Mouse (Mus musculus): Measurements from ENCODE around the gene Lexm. TPM values are rescaled to one million over a fixed set of nuclear protein-coding genes. Genes with fewer than 3 reads are reported as not detected.

The Lexm gene
- polyA plus RNA-seq, 1 experiment from 2014 or later: not detected

GRCm38 (mm10) chr4:106644218-106644610 is 27.2 kb upstream of the Lexm start:
- no peaks in the 10 kb centered on the region for H3K36me3 ChIP-seq
- H3K9me3 ChIP-seq: no peaks in the 10 kb centered on the region
- peaks cover 21% of the 10 kb centered on the region for H3K4me1 ChIP-seq
- no peak overlapping the region for H3K9ac ChIP-seq
- peaks cover 21% of the 10 kb centered on the region; the same call in 1 of the 2 replicates for H3K27me3 ChIP-seq
- H3K4me2 ChIP-seq: no peak overlapping the region
- 0 out of 2 replicates have a peak overlapping the region, but pooled peaks have one; percentile 35 for H3K27ac ChIP-seq
- no peak overlapping the region for H3K4me3 ChIP-seq
- ATAC-seq (ENCODE audit: insufficient number of reproducible peaks, insufficient read depth, low FRiP score, low TSS enrichment, low read depth): no peak
- WGBS: 65% methylated on average over 6 of the region's 6 CpGs

GRCm38 (mm10) chr4:106643483-106644217 is 26.6 kb upstream of the Lexm start:
- ATAC-seq (ENCODE audit: insufficient number of reproducible peaks, insufficient read depth, low FRiP score, low TSS enrichment, low read depth): no peak
- WGBS: 34% methylated on average over 8 of the region's 8 CpGs
- Histone ChIP-seq H3K36me3 (no peaks in the 10 kb centered on the region), H3K9me3 (no peaks in the 10 kb centered on the region), H3K9ac (no peak overlapping the region), H3K27ac (peak overlapping the region; percentile 35; the same call in 1 of the 2 replicates), H3K4me1 (peaks cover 21% of the 10 kb centered on the region), H3K27me3 (peaks cover 19% of the 10 kb centered on the region; the same call in 1 of the 2 replicates), H3K4me2 (0 out of 2 replicates have a peak overlapping the region, but pooled peaks have one; percentile 9), H3K4me3 (no peak overlapping the region)

DNA sequence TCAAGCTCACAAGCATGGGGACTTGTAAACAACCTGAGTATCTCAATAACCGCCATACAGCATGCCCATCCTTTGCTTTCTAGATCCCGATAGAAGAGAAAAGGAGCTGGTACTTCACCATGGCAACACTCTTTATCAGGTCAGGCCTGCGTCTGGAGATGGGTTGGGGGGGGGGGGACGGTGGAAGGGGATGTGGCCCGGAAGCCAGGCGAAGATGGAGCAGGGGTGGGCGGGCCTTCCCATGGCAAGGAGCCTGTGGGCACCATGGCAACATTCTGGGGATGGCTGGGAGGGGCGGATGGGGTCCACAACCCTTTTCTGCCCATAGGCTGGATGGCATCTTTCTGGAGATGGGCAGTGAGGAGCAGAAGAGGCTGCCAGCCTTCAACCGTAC is 17.0 kb upstream of the Lexm start:
- Histone ChIP-seq H3K9ac (no peak overlapping the region), H3K4me2 (peak overlapping the region; percentile 22; the same call in 1 of the 2 replicates), H3K9me3 (no peaks in the 10 kb centered on the region), H3K4me3 (no peak overlapping the region), H3K36me3 (no peaks in the 10 kb centered on the region), H3K27ac (peak overlapping the region; percentile 90), H3K27me3 (peaks cover 11% of the 10 kb centered on the region), H3K4me1 (peaks cover 43% of the 10 kb centered on the region)
- 45% methylated on average over 9 of the region's 9 CpGs for WGBS
- ATAC-seq (ENCODE audit: insufficient number of reproducible peaks, insufficient read depth, low FRiP score, low TSS enrichment, low read depth): no peak

GRCm38 (mm10) chr4:106633281-106634085 is 16.4 kb upstream of the Lexm start:
- H3K36me3 ChIP-seq: no peaks in the 10 kb centered on the region
- peaks cover 43% of the 10 kb centered on the region for H3K4me1 ChIP-seq
- H3K27me3 ChIP-seq: peaks cover 10% of the 10 kb centered on the region
- peak overlapping the region; percentile 90 for H3K27ac ChIP-seq
- H3K4me3 ChIP-seq: no peak overlapping the region
- H3K4me2 ChIP-seq: peak overlapping the region; percentile 22
- H3K9me3 ChIP-seq: no peaks in the 10 kb centered on the region
- H3K9ac ChIP-seq: peak overlapping the region; percentile 32; the same call in 1 of the 2 replicates
- no peak for ATAC-seq (ENCODE audit: insufficient number of reproducible peaks, insufficient read depth, low FRiP score, low TSS enrichment, low read depth)
- 24% methylated on average over 8 of the region's 8 CpGs for WGBS

DNA sequence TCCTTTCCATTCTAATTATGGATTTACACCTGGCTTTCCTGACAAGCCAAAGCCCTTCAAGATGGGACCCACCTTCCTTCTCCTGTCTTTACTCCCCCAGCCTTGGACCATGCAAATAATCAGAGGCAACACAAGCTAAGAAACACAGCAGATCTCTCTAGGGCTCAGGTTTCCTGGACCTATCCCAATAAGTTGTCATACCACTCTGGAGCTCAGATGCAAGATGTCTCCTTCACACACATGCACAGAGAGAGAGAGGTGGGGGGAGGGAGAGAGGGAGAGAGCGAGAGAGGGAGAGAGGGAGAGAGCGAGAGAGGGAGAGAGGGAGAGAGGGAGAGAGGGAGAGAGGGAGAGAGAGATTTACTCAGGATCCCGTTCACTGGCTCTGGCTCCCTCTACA is 15.3 kb upstream of the Lexm start:
- Histone ChIP-seq H3K36me3 (no peaks in the 10 kb centered on the region), H3K9ac (no peak overlapping the region), H3K4me3 (no peak overlapping the region), H3K27me3 (peaks cover 10% of the 10 kb centered on the region), H3K4me1 (peaks cover 43% of the 10 kb centered on the region), H3K27ac (peak overlapping the region; percentile 90), H3K9me3 (no peaks in the 10 kb centered on the region), H3K4me2 (no peak overlapping the region)
- 22% methylated on average over 2 of the region's 3 CpGs for WGBS
- no peak for ATAC-seq (ENCODE audit: insufficient number of reproducible peaks, insufficient read depth, low FRiP score, low TSS enrichment, low read depth)

DNA sequence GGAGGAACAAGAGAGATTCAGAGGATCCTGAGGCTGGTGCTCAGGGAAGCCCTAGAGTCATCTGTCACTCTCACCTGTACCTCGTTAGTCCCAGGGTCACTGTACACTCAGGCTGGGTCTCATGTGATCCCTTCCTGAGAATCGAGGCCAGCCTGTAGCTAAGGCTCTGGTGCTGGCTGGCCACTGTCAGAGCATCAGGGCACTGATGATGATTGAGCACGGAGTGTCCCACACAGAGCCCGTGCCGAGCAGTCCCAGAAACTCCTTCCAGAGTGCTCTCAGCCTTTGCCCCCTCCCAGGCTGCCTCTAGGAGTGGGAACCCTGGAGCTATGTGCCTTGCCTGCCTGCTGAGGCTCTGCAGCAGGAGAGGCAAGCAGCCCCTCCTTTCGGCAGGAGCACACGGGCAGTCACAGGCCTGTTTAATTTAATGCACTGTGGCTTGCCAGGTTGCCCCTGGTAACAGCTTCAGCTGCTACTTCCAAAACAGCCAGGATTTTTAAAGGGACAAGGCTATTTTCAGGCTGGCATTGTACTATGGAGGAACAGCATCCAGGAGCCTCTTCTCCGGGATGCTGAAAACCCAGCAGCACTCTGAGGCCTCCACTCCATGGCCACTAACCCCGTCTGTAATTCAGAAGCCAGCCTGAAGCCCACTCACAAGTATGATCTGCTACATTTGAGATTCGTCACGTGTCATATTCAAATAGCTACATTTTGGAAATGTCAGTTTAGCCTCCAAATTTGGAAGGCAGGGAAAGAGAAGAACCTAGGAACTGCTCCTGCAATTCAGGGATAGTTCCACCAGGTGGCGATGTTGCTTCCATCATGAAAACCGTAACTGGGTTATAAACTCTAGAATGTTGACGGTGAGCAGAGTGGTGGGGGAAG is 13.5 kb upstream of the Lexm start:
- Histone ChIP-seq H3K9me3 (no peaks in the 10 kb centered on the region), H3K4me3 (no peak overlapping the region; the same call in 1 of the 2 replicates), H3K36me3 (no peaks in the 10 kb centered on the region), H3K27ac (peak overlapping the region; percentile 72), H3K9ac (peak overlapping the region; percentile 55; the same call in 1 of the 2 replicates), H3K4me1 (peaks cover 43% of the 10 kb centered on the region), H3K4me2 (peak overlapping the region; percentile 37), H3K27me3 (peaks cover 7% of the 10 kb centered on the region)
- WGBS: 18% methylated on average over 14 of the region's 14 CpGs
- peak; percentile 70 for ATAC-seq (ENCODE audit: insufficient number of reproducible peaks, insufficient read depth, low FRiP score, low TSS enrichment, low read depth)

GRCm38 (mm10) chr4:106629374-106629773 is 12.3 kb upstream of the Lexm start:
- H3K4me1 ChIP-seq: peaks cover 43% of the 10 kb centered on the region
- H3K27me3 ChIP-seq: peaks cover 19% of the 10 kb centered on the region
- no peaks in the 10 kb centered on the region for H3K36me3 ChIP-seq
- no peak overlapping the region for H3K9ac ChIP-seq
- H3K4me3 ChIP-seq: no peak overlapping the region
- no peaks in the 10 kb centered on the region for H3K9me3 ChIP-seq
- H3K27ac ChIP-seq: no peak overlapping the region
- no peak overlapping the region for H3K4me2 ChIP-seq
- WGBS: 72% methylated on average over 5 of the region's 5 CpGs
- ATAC-seq (ENCODE audit: insufficient number of reproducible peaks, insufficient read depth, low FRiP score, low TSS enrichment, low read depth): no peak

- ATAC-seq (ENCODE audit: insufficient number of reproducible peaks, insufficient read depth, low FRiP score, low TSS enrichment, low read depth): no peak
- 47% methylated on average over 9 of the region's 9 CpGs for WGBS
- Histone ChIP-seq H3K9me3 (no peaks in the 10 kb centered on the region), H3K27me3 (peaks cover 25% of the 10 kb centered on the region), H3K27ac (no peak overlapping the region), H3K4me1 (peaks cover 38% of the 10 kb centered on the region), H3K36me3 (no peaks in the 10 kb centered on the region), H3K4me2 (no peak overlapping the region), H3K4me3 (no peak overlapping the region), H3K9ac (no peak overlapping the region)
Observed at GRCm38 (mm10) chr4:106628650-106629360, 11.8 kb upstream of the Lexm start.

DNA sequence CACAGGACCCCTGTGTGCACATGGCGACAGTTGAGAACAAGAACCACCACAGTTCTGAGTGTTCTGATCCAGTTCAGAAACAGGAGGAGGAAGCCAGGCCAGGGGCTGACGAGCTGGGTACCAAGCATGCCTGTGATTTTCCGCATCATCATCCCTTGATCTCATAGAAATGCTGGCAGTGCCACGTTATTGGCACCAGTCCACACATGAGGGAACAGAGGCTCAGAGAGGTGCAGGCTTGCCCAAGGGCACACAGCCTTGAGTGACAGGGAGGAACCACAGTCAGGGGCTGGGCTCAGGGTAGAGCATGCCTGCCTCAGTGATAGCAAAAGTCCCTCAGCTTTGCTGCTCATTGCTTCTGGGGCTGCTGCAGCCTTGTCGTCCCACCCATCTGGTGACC is 10.8 kb upstream of the Lexm start:
- 61% methylated on average over 5 of the region's 5 CpGs for WGBS
- no peak overlapping the region for H3K4me3 ChIP-seq
- peaks cover 28% of the 10 kb centered on the region for H3K4me1 ChIP-seq
- ATAC-seq (ENCODE audit: insufficient number of reproducible peaks, insufficient read depth, low FRiP score, low TSS enrichment, low read depth): no peak
- H3K9me3 ChIP-seq: no peaks in the 10 kb centered on the region
- H3K36me3 ChIP-seq: no peaks in the 10 kb centered on the region
- no peak overlapping the region for H3K9ac ChIP-seq
- no peak overlapping the region for H3K4me2 ChIP-seq
- peaks cover 35% of the 10 kb centered on the region for H3K27me3 ChIP-seq
- H3K27ac ChIP-seq: no peak overlapping the region

DNA sequence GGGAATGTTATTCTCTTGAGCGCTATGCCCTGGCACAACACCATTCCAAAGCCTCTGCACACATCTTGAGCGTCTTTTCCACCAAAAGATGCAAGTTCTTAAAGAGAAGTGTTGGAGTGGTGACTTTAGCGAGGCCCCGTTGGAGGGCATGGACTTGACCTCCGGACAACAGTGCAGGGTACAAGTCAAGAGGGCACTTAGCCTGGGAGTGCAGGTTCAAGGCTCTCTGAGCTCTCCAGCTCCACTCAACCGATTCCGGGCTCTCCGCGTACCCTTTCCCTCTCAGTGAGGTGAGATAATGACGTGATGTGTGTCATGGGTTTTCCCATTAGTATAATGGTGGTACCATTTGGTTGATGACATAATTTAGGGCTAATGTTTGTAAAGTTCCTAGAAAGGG is 7.2 kb upstream of the Lexm start:
- Histone ChIP-seq H3K9ac (no peak overlapping the region), H3K4me3 (no peak overlapping the region), H3K4me2 (no peak overlapping the region), H3K36me3 (no peaks in the 10 kb centered on the region), H3K4me1 (0 out of 2 replicates have a peak, but pooled peaks cover 7% of the 10 kb centered on the region), H3K27ac (no peak overlapping the region), H3K9me3 (no peaks in the 10 kb centered on the region), H3K27me3 (peaks cover 55% of the 10 kb centered on the region)
- ATAC-seq (ENCODE audit: insufficient number of reproducible peaks, insufficient read depth, low FRiP score, low TSS enrichment, low read depth): no peak
- 92% methylated on average over 10 of the region's 10 CpGs for WGBS

Measured in embryonic facial prominence, embryonic 13.5 days (tissue).